Mouse (Mus musculus) ES-E14 (cell line): Measurements from ENCODE around the gene Tas2r135. TPM values are rescaled to one million over a fixed set of nuclear protein-coding genes. Genes with fewer than 3 reads are reported as not detected.

Experiments
- DNase-seq: peaks from one replicate; pipeline ENCODE4 v3.0.0-alpha.2; 2013; ENCODE audit warnings: low read depth, low spot score
- H3K27ac ChIP-seq: 2 replicates; pipeline ENCODE4 v1.5.1; 2012; ENCODE audit warnings: low read depth, mild to moderate bottlenecking, low read length, moderate library complexity, mixed read lengths; ENCODE audit not compliant: poor library complexity, insufficient read depth, severe bottlenecking
- H3K36me3 ChIP-seq: 2 replicates; pipeline ENCODE4 v1.6.1; 2012; ENCODE audit warnings: mild to moderate bottlenecking, low read length, moderate library complexity, mixed read lengths; ENCODE audit not compliant: control insufficient read depth, poor library complexity, insufficient read depth, severe bottlenecking
- H3K4me1 ChIP-seq, 2 experiments: fragments of 150-350 bp in 1 of 2; sonication (generic) in 1 of 2; 2 replicates each; pipeline ENCODE4 v1.6.1; 2012; ENCODE audit warnings: low read length in 2 of 2, mild to moderate bottlenecking in 1 of 2, mixed read lengths in 1 of 2; ENCODE audit not compliant: control insufficient read depth in 2 of 2, insufficient read depth in 2 of 2, poor library complexity in 1 of 2
- H3K4me3 ChIP-seq, 2 experiments: fragments of 150-350 bp in 1 of 2; sonication (generic) in 1 of 2; 2 replicates each; pipeline ENCODE4 v1.5.1; 2012; ENCODE audit warnings: low read length in 2 of 2, low read depth in 1 of 2, mild to moderate bottlenecking in 1 of 2, mixed read lengths in 1 of 2; ENCODE audit not compliant: insufficient read depth in 1 of 2, poor library complexity in 1 of 2, severe bottlenecking in 1 of 2
- H3K9ac ChIP-seq: 2 replicates; pipeline ENCODE4 v1.6.1; 2012; ENCODE audit warnings: low read depth, mild to moderate bottlenecking, low read length, mixed read lengths; ENCODE audit not compliant: poor library complexity, insufficient read depth, severe bottlenecking
- H3K9me3 ChIP-seq: fragments of 150-350 bp; sonication (generic); 2 replicates; pipeline ENCODE4 v1.6.1; 2012; ENCODE audit warnings: low read depth, mild to moderate bottlenecking, low read length; ENCODE audit not compliant: control insufficient read depth, insufficient read depth
- CHD2 ChIP-seq: IDR thresholded peaks from 2 replicates; pipeline ENCODE4 v1.6.1; 2014; ENCODE audit warnings: mild to moderate bottlenecking, low read depth, low read length, inconsistent platforms
- HCFC1 ChIP-seq: IDR thresholded peaks from 2 replicates; pipeline ENCODE4 v1.6.1; 2012; ENCODE audit warnings: low read length, inconsistent platforms, borderline replicate concordance; ENCODE audit not compliant: insufficient read depth
- MAFK ChIP-seq: IDR thresholded peaks from 2 replicates; pipeline ENCODE4 v1.6.1; 2014; ENCODE audit warnings: mild to moderate bottlenecking, low read depth, low read length, inconsistent platforms; ENCODE audit not compliant: insufficient read depth
- ZC3H11A ChIP-seq: IDR thresholded peaks from 2 replicates; pipeline ENCODE4 v1.6.1; 2012; ENCODE audit warnings: low read depth, mild to moderate bottlenecking, inconsistent platforms, low read length, borderline replicate concordance
- ZNF384 ChIP-seq: IDR thresholded peaks from 2 replicates; pipeline ENCODE4 v1.6.1; 2012; ENCODE audit warnings: low read depth, low read length, inconsistent platforms
- in situ Hi-C, 2 experiments: fragments of 600-800 bp; cut with MboI; formaldehyde crosslinking; loops; one replicate each; pipeline ENCODE4 v1.15.1; 2025; ENCODE audit warnings: low sequenced_read_pairs in 2 of 2, inconsistent platforms in 1 of 2; ENCODE audit not compliant: unreplicated experiment in 2 of 2
- total RNA-seq: library from RNA; depleted of rRNA; stranded (reverse); fragments of 300-350 nt; gene quantifications from 2 replicates; pipeline ENCODE4 v1.2.3, GENCODE M21; 2012

Tas2r135 gene
- total RNA-seq, 1 experiment: not detected

DNA sequence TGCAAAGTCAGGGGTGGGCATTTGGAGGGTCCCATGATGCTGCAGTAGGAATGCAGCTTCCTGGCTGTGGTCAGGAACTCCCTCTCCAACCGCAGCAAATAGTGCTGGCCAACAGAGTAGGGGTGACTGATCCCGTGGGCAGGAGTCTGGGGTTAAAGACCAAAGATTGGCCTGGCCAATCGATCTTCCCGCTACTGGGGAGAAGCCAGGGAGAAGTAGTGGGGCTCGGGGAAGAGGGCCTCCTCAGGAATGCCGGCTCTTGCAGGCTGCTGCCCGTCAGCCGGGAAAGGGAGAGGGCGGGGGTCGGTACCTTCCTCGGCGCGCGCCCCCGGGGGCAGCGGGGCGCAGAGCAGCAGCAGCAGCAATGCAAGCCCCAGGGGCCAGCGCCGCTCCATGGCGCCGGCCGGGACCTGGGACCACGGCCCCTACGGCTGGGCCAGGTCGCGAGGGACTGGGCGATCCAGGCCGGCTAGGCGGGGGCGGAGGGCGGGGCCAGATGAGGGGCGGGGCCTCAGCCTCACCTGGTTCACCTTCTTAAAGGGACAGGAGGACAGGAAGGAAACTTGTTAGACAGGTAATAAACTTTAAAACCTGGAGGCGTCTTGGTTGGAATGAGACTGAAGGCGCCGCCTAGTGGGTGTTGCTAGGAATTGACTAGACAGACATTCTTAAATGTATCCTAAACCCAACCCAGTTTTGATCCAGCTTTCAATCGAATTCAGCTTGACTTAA lies 32.3 kb upstream of the Tas2r135 start, which contains the start of gene Epha1:
Gene Epha1 (minus strand): TSS at position 453 of the 732 bp plus-strand sequence.
- TF ChIP-seq ZC3H11A: no peak
- TF ChIP-seq MAFK: no peak
- no peak for TF ChIP-seq ZNF384
- Histone ChIP-seq H3K4me1 (peaks cover 2 to 4% of the 10 kb centered on the region in 2 experiments; a peak in 2 of 4 replicates), H3K27ac (no peak within 1 kb of the TSS), H3K36me3 (no peaks in the 10 kb centered on the region), H3K9me3 (no peaks in the 10 kb centered on the region), H3K9ac (peak within 1 kb of the TSS; percentile 71), H3K4me3 (peak within 1 kb of the TSS; percentile 66 to 83)
- in situ Hi-C loops: no loop called here
- peak; percentile 69 for DNase-seq

DNA sequence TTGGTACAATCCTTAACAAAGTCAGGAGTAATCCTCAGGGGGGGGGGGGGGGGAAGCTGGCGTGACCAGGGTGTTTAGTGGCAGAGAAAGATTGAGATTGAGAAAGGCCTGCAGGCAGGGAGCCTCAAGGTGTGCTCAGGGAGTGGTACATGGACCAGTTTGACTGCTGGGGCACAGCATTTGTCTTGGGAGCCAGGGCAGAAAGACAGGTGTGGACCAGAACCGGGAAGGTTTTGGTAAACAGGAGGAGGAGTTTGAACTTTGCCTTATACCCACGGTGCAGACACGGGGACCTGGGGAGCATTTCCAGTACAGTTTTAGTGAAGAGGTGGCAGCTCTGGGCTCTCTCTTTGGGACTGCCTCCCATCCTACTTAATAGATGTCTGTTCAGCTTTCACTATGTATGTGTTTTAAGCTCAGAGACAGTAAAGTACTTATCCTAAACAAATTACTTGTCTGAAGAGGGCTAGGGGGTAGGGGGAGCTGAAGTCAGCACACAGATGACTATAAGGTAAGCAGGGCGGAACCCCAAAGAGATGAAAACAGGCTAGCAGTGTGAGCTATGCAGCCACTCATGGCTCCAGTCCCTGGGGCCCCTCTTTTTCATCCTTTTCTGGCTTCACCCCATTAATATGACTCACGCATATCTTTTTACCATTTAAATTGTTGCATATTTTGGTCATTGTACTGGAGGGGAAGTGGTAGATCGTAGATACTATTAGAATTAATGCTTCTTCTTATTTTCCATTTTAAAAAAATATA lies 31.4 kb upstream of the Tas2r135 start:
- peak overlapping the region; percentile 49; the same call in 1 of the 2 replicates for H3K9ac ChIP-seq
- H3K4me1 ChIP-seq: peaks cover 2 to 4% of the 10 kb centered on the region in 2 experiments; a peak in 2 of 4 replicates

DNA sequence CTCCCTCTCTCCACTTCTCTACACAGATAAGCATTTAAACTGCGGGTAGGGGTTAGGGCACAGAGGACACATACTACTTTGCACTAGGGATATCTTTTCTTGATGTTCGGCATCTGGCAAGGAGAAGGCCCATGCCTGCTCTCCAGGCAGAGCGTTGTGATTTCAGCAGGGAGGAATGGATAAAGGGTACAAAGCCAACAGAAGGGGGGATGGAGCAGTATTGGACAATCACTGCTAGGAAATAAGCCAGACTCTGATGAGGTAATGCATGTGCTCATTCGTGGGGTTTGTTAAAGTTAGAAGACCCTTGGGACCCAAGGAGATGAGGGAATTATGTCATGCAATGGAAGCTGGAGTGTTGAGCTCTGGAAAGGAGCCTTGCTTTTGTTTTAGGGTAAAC lies 30.5 kb upstream of the Tas2r135 start:
- Histone ChIP-seq H3K9ac (no peak overlapping the region), H3K27ac (no peak overlapping the region), H3K9me3 (no peaks in the 10 kb centered on the region), H3K4me3 (no peak overlapping the region), H3K36me3 (no peaks in the 10 kb centered on the region), H3K4me1 (peaks cover 2 to 4% of the 10 kb centered on the region in 2 experiments; a peak in 2 of 4 replicates)
- DNase-seq: no peak
- in situ Hi-C loops: no loop called here
- TF ChIP-seq MAFK (no peak), ZC3H11A (no peak), CHD2 (no peak), ZNF384 (no peak), HCFC1 (no peak)

More for the DNA sequence above, 31.4 kb upstream of the Tas2r135 start:
- H3K9me3 ChIP-seq: no peaks in the 10 kb centered on the region
- in situ Hi-C loops: no loop called here
- no peaks in the 10 kb centered on the region for H3K36me3 ChIP-seq
- DNase-seq: no peak
- H3K27ac ChIP-seq: no peak overlapping the region
- H3K4me3 ChIP-seq: peak overlapping the region; percentile 66 to 83
- no peak for TF ChIP-seq HCFC1
- TF ChIP-seq ZNF384: no peak
- TF ChIP-seq CHD2: no peak
- TF ChIP-seq MAFK: no peak
- TF ChIP-seq ZC3H11A: no peak

DNA sequence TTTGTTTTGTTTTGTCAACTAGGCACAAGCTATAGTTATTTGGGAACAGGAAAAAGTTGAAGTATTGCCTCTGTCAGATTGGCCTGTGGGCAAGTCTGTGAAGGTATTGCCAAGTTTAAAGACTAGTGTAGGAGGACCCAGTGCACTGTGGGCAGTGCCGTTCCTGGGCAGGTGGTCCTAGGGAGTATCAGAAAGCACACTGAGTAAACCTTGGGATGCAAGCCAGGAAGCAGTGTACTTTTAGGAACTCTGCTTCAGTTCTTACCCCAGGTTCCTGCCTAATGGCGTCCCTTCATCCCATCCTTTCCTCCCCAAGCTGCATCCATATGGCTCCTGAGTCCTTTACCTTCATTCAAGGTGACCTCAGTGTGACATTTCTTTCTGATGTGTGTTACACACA lies 30.1 kb upstream of the Tas2r135 start:
- in situ Hi-C loops: no loop called here
- Histone ChIP-seq H3K36me3 (no peaks in the 10 kb centered on the region), H3K4me1 (peaks cover 2 to 4% of the 10 kb centered on the region in 2 experiments; a peak in 2 of 4 replicates), H3K4me3 (no peak overlapping the region), H3K27ac (no peak overlapping the region), H3K9ac (no peak overlapping the region), H3K9me3 (no peaks in the 10 kb centered on the region)
- no peak for DNase-seq
- TF ChIP-seq CHD2: no peak
- no peak for TF ChIP-seq HCFC1
- no peak for TF ChIP-seq ZC3H11A
- TF ChIP-seq MAFK: no peak
- no peak for TF ChIP-seq ZNF384
